Mouse (Mus musculus) small intestine, adult 2 months (tissue): Measurements from ENCODE around the gene Aldoart2. TPM values are rescaled to one million over a fixed set of nuclear protein-coding genes. Genes with fewer than 3 reads are reported as not detected.

Source experiments
- H3K27ac ChIP-seq: fragments of 200-500 bp; 2 replicates; pipeline ENCODE4 v1.5.1; 2012; ENCODE audit warnings: low read depth, low read length, control low read depth, inconsistent platforms; ENCODE audit not compliant: insufficient read depth
- H3K27me3 ChIP-seq: fragments of 200-500 bp; 2 replicates; pipeline ENCODE4 v1.6.1; 2012; ENCODE audit warnings: mild to moderate bottlenecking, moderate library complexity, low read length, inconsistent platforms; ENCODE audit not compliant: control insufficient read depth, insufficient read depth
- H3K36me3 ChIP-seq: fragments of 200-500 bp; 2 replicates; pipeline ENCODE4 v1.6.1; 2012; ENCODE audit warnings: mild to moderate bottlenecking, low read length, control low read depth, inconsistent platforms; ENCODE audit not compliant: control insufficient read depth, insufficient read depth
- H3K4me1 ChIP-seq: fragments of 200-500 bp; 2 replicates; pipeline ENCODE4 v1.6.1; 2012; ENCODE audit warnings: low read length, inconsistent platforms, mixed read lengths; ENCODE audit not compliant: control insufficient read depth, insufficient read depth, insufficient read length
- H3K4me3 ChIP-seq: fragments of 200-500 bp; 2 replicates; pipeline ENCODE4 v1.5.1; 2012; ENCODE audit warnings: low read depth, mild to moderate bottlenecking, control low read depth, inconsistent platforms, low read length, moderate library complexity
- CTCF ChIP-seq: fragments of 200-500 bp; IDR thresholded peaks from 2 replicates; pipeline ENCODE4 v1.5.1; 2012; ENCODE audit warnings: low read depth, mild to moderate bottlenecking, control low read depth, inconsistent platforms, low read length, moderate library complexity, mixed read lengths; ENCODE audit not compliant: insufficient replicate concordance, insufficient read length; ENCODE audit errors: extremely low read depth
- POLR2A ChIP-seq: fragments of 200-500 bp; IDR thresholded peaks from 2 replicates; pipeline ENCODE4 v1.6.1; 2012; ENCODE audit warnings: low read depth, mild to moderate bottlenecking, control low read depth, inconsistent platforms, low read length, moderate library complexity
- WGBS: fragments of 180-500 bp; shearing (Covaris S2); methylation state at CpG from one replicate; pipeline ENCODE4 v1.1.7; 2018; 5-methylcytosine and 5-hydroxymethylcytosine counted together
- polyA plus RNA-seq: library from polyadenylated mRNA; depleted of rRNA; stranded (reverse); fragments of >200 nt; gene quantifications from 2 replicates; pipeline ENCODE4 v1.2.3, GENCODE M21; 2012

Gene Aldoart2
- polyA plus RNA-seq, 1 experiment = not detected

- 78% methylated on average over 9 of the region's 9 CpGs for WGBS
- TF ChIP-seq POLR2A = no peak
- TF ChIP-seq CTCF = no peak
- no peak overlapping the region for H3K4me3 ChIP-seq
These were observed 828 bp downstream of the Aldoart2 start for GRCm38 (mm10) chr12:55565867-55566266.

GRCm38 (mm10) chr12:55566837-55567236 is 1.8 kb downstream of the Aldoart2 start:
- Histone ChIP-seq H3K27ac (no peak overlapping the region), H3K27me3 (no peaks in the 10 kb centered on the region), H3K4me1 (peaks cover 5% of the 10 kb centered on the region; the same call in 1 of the 2 replicates), H3K4me3 (no peak overlapping the region), H3K36me3 (no peaks in the 10 kb centered on the region)
- 78% methylated on average over 5 of the region's 5 CpGs for WGBS
- TF ChIP-seq CTCF = no peak
- TF ChIP-seq POLR2A = no peak

More at GRCm38 (mm10) chr12:55565867-55566266, 828 bp downstream of the Aldoart2 start:
- Histone ChIP-seq H3K27me3 (no peaks in the 10 kb centered on the region), H3K36me3 (no peaks in the 10 kb centered on the region), H3K4me1 (peaks cover 5% of the 10 kb centered on the region; the same call in 1 of the 2 replicates), H3K27ac (no peak overlapping the region)

GRCm38 (mm10) chr12:55568466-55568865 is 3.4 kb downstream of the Aldoart2 start:
- WGBS = 37% methylated on average over 3 of the region's 3 CpGs
- Histone ChIP-seq H3K27ac (no peak overlapping the region), H3K27me3 (no peaks in the 10 kb centered on the region)

GRCm38 (mm10) chr12:55569676-55570075 is 4.6 kb downstream of the Aldoart2 start:
- Histone ChIP-seq H3K4me1 (peaks cover 5% of the 10 kb centered on the region; the same call in 1 of the 2 replicates), H3K27me3 (no peaks in the 10 kb centered on the region), H3K27ac (no peak overlapping the region), H3K36me3 (no peaks in the 10 kb centered on the region), H3K4me3 (no peak overlapping the region)
- TF ChIP-seq POLR2A = no peak
- no peak for TF ChIP-seq CTCF
- WGBS = 10% methylated on average over 6 of the region's 6 CpGs

More at GRCm38 (mm10) chr12:55568466-55568865, 3.4 kb downstream of the Aldoart2 start:
- no peaks in the 10 kb centered on the region for H3K36me3 ChIP-seq
- no peak overlapping the region for H3K4me3 ChIP-seq
- TF ChIP-seq POLR2A (no peak), CTCF (no peak)
- peaks cover 5% of the 10 kb centered on the region; the same call in 1 of the 2 replicates for H3K4me1 ChIP-seq

- Histone ChIP-seq H3K36me3 (no peaks in the 10 kb centered on the region), H3K27me3 (no peaks in the 10 kb centered on the region), H3K4me1 (peaks cover 5% of the 10 kb centered on the region; the same call in 1 of the 2 replicates), H3K4me3 (no peak overlapping the region), H3K27ac (no peak overlapping the region)
- TF ChIP-seq POLR2A = no peak
- TF ChIP-seq CTCF = no peak
- WGBS = 92% methylated on average over 9 of the region's 9 CpGs
These were observed 5.6 kb downstream of the Aldoart2 start for GRCm38 (mm10) chr12:55570646-55571045.

- 77% methylated on average over 11 of the region's 11 CpGs for WGBS
- H3K27ac ChIP-seq = no peak overlapping the region
- no peaks in the 10 kb centered on the region for H3K27me3 ChIP-seq
- H3K4me3 ChIP-seq = no peak overlapping the region
- no peak for TF ChIP-seq POLR2A
- no peak for TF ChIP-seq CTCF
- no peaks in the 10 kb centered on the region for H3K36me3 ChIP-seq
- peaks cover 5% of the 10 kb centered on the region; the same call in 1 of the 2 replicates for H3K4me1 ChIP-seq
These were observed 6.1 kb downstream of the Aldoart2 start for GRCm38 (mm10) chr12:55571181-55571580.

- no peaks in the 10 kb centered on the region for H3K27me3 ChIP-seq
- H3K4me3 ChIP-seq = no peak overlapping the region
- no peak for TF ChIP-seq CTCF
- no peak for TF ChIP-seq POLR2A
- 78% methylated on average over 10 of the region's 10 CpGs for WGBS
- H3K4me1 ChIP-seq = peaks cover 5% of the 10 kb centered on the region; the same call in 1 of the 2 replicates
- no peaks in the 10 kb centered on the region for H3K36me3 ChIP-seq
- no peak overlapping the region for H3K27ac ChIP-seq
These were observed 6.6 kb downstream of the Aldoart2 start for GRCm38 (mm10) chr12:55571661-55572060.
